Comparison of ENCODE assay signal across 19 mouse cellular contexts in genomic region chr14:74908250-74908649, GRCm38 (mm10). TPM values are rescaled to one million over a fixed set of nuclear protein-coding genes. Genes with fewer than 3 reads are reported as not detected.
DNase-seq lines count a peak whose midpoint lies in the region; ATAC-seq lines count a peak whose summit lies in the region.
"Had no signal": no experiment of that assay in that cellular context is flagged by ENCODE, and none has a peak within 500 bp of the region (broad histone marks: within the 10 kb centered on the region; RNA-seq: fewer than 3 reads in every experiment).

No protein-coding gene starts in this region.

- no peak overlapping the region for H3K27ac ChIP-seq in midbrain, embryonic 13.5 days
- H3K27ac ChIP-seq: embryonic facial prominence, embryonic 13.5 days; limb, embryonic 15.5 days had no signal

- no peak overlapping the region for H3K9ac ChIP-seq in midbrain, embryonic 13.5 days (replicated peaks)
- H3K9ac ChIP-seq: embryonic facial prominence, embryonic 13.5 days; forebrain, embryonic 13.5 days; limb, embryonic 15.5 days; midbrain, embryonic 15.5 days had no signal

- H3K4me3 ChIP-seq in midbrain, embryonic 13.5 days (replicated peaks): no peak overlapping the region
- H3K4me3 ChIP-seq: embryonic facial prominence, embryonic 13.5 days; forebrain, embryonic 13.5 days; limb, embryonic 15.5 days; midbrain, embryonic 15.5 days had no signal

- peak; percentile 80 for ATAC-seq in megakaryocyte progenitor cell, adult 5-6 weeks (replicated peaks; ENCODE audit: poor library complexity)
- no peak for ATAC-seq in midbrain, embryonic 13.5 days
- ATAC-seq: midbrain, embryonic 15.5 days had no signal

- DNase-seq in adrenal gland, postnatal 14 days: peak; percentile 5
- no peak for DNase-seq in adrenal gland, postnatal 10 days
- DNase-seq in spleen, adult 12 weeks (ENCODE audit: low spot score): peak; percentile 24
- DNase-seq in spleen, postnatal 14 days (ENCODE audit: low spot score in 2 of 2): no peak
- peak; percentile 40 for DNase-seq in thymus, postnatal 4 days
- no peak for DNase-seq in gastrocnemius, postnatal 10 days
- DNase-seq: adrenal gland, adult 8-10 months; cerebellum, postnatal 36 days; gastrocnemius, postnatal 36 days; heart, postnatal 10 days; kidney, postnatal 25 days; lung, postnatal 10 days; right cerebral cortex, postnatal 14 days had no signal

- H3K4me2 ChIP-seq in midbrain, embryonic 13.5 days (replicated peaks): no peak overlapping the region
- H3K4me2 ChIP-seq: embryonic facial prominence, embryonic 13.5 days; forebrain, embryonic 13.5 days; limb, embryonic 15.5 days; midbrain, embryonic 15.5 days had no signal

- WGBS in midbrain, embryonic 13.5 days: 93% methylated on average over 6 of the region's 6 CpGs

- H3K36me3 ChIP-seq in midbrain, embryonic 13.5 days: no peaks in the 10 kb centered on the region
- H3K36me3 ChIP-seq: embryonic facial prominence, embryonic 13.5 days; limb, embryonic 15.5 days; midbrain, embryonic 15.5 days had no signal

- H3K4me1 ChIP-seq in midbrain, embryonic 13.5 days (replicated peaks): peaks cover 3% of the 10 kb centered on the region

- H3K9me3 ChIP-seq in midbrain, embryonic 13.5 days: no peaks in the 10 kb centered on the region
- H3K9me3 ChIP-seq: embryonic facial prominence, embryonic 13.5 days; forebrain, embryonic 13.5 days; limb, embryonic 15.5 days; midbrain, embryonic 15.5 days had no signal

- H3K27me3 ChIP-seq in midbrain, embryonic 13.5 days: no peaks in the 10 kb centered on the region
- H3K27me3 ChIP-seq: embryonic facial prominence, embryonic 13.5 days; forebrain, embryonic 13.5 days; limb, embryonic 15.5 days; midbrain, embryonic 15.5 days had no signal

RNA-seq across cellular contexts. Expression of gene Lrch1, which starts 39.4 kb away (rescaled TPM):
- total RNA-seq in adrenal gland, postnatal 14 days (2021): 14.6 and 17.3 TPM in 2 replicates
- total RNA-seq in adrenal gland, postnatal 10 days (2021): 10 to 100 TPM; 13.7 to 16.2 TPM
- 12.1 and 14.3 TPM in 2 replicates for total RNA-seq in megakaryocyte progenitor cell, adult 5-6 weeks (2015)
- 9.3 and 11.3 TPM in 2 replicates for total RNA-seq in megakaryocyte progenitor cell, adult 5-6 weeks (2017)
- polyA plus RNA-seq in midbrain, embryonic 13.5 days (2015; fragmentation: Nextera tagmentation; extraction: Ambion mirVana): 9.7 and 10.0 TPM in 2 replicates
- total RNA-seq in gastrocnemius, postnatal 10 days (2021): 10 to 100 TPM in 1 of 2 experiments, 1 to 10 TPM in 1; 8.9 to 11.2 TPM

Comparison
In these comparisons a context has a peak if more than half of its experiments do, and no peak if none do; other contexts are left out.
1. DNase-seq: peak in adrenal gland, postnatal 14 days (single experiment), spleen, adult 12 weeks (single experiment) and thymus, postnatal 4 days (single experiment); none in adrenal gland, postnatal 10 days (single experiment), spleen, postnatal 14 days (0 of 2) and gastrocnemius, postnatal 10 days (single experiment).